Mouse (Mus musculus) heart, adult 8-10 months (tissue): Measurements from ENCODE around the gene Ugt1a10. TPM values are rescaled to one million over a fixed set of nuclear protein-coding genes. Genes with fewer than 3 reads are reported as not detected.

Source experiments
- microRNA-seq: library from miRNA; unstranded; fragments of <30 nt; microRNA quantifications from one replicate; pipeline ENCODE4 v1.2.0, GENCODE M21; 2022
- total RNA-seq, 4 experiments: library from RNA; stranded (reverse); gene quantifications; 2 replicates each; pipeline ENCODE4 v1.2.4; 2022

Gene Ugt1a10
- total RNA-seq, 4 experiments from 2014 or later: not detected

Small RNAs within 50 kb of the gene (microRNA-seq; reads per million reads assigned to microRNA genes)
- not detected for gene Gm25198

Other genes with a start within 250 kb of the Ugt1a10 start
- 10 to 100 TPM; 33.5 to 43.2 (median 42.0) TPM for gene Dgkd, start 202.1 kb upstream of the Ugt1a10 start, total RNA-seq
- 10 to 100 TPM; 13.8 to 17.4 (median 15.6) TPM for gene Usp40, start 46.8 kb upstream of the Ugt1a10 start, total RNA-seq
- not detected for gene Ugt1a9, start 15.4 kb downstream of the Ugt1a10 start, total RNA-seq
- gene Ugt1a8, start 32.4 kb downstream of the Ugt1a10 start, total RNA-seq: not detected
- 1 to 10 TPM in 2 of 4 experiments, under 1 TPM in 2; 0.68 to 1.4 (median 0.95) TPM for gene Ugt1a7c, start 39.7 kb downstream of the Ugt1a10 start, total RNA-seq
- 1 to 10 TPM in 2 of 4 experiments, under 1 TPM in 1, not detected in 1; 0.83 to 1.3 (median 1.1) TPM for gene Ugt1a6b, start 47.9 kb downstream of the Ugt1a10 start, total RNA-seq
- gene Ugt1a6a, start 79.4 kb downstream of the Ugt1a10 start, total RNA-seq: 1 to 10 TPM; 1.6 to 2.6 (median 2.4) TPM
- gene Ugt1a5, start 110.6 kb downstream of the Ugt1a10 start, total RNA-seq: under 1 TPM in 3 of 4 experiments, not detected in 1; 0.12 to 0.26 (median 0.22) TPM
- under 1 TPM in 1 of 4 experiments, not detected in 3; 0.12 TPM for gene Ugt1a2, start 145.2 kb downstream of the Ugt1a10 start, total RNA-seq
- under 1 TPM; 0.26 to 0.60 (median 0.41) TPM for gene Dnajb3, start 150.4 kb downstream of the Ugt1a10 start, total RNA-seq
- gene Ugt1a1, start 156.6 kb downstream of the Ugt1a10 start, total RNA-seq: not detected
- gene Mroh2a, start 171.6 kb downstream of the Ugt1a10 start, total RNA-seq: under 1 TPM in 1 of 4 experiments, not detected in 3; 0.35 TPM
- gene Hjurp, start 222.2 kb downstream of the Ugt1a10 start, total RNA-seq: 10 to 100 TPM; 10.6 to 14.2 (median 11.0) TPM
- gene Trpm8, start 222.3 kb downstream of the Ugt1a10 start, total RNA-seq: not detected